Mouse (Mus musculus) left cerebral cortex, adult 8-10 months (tissue): ENCODE results near the gene Usp16. TPM values are rescaled to one million over a fixed set of nuclear protein-coding genes. Genes with fewer than 3 reads are reported as not detected.

Source experiments
- DNase-seq, 2 experiments: peaks; one replicate each; pipeline ENCODE4 v3.0.0; 2022; ENCODE audit warnings: low spot score in 2 of 2
- total RNA-seq, 4 experiments: library from RNA; stranded (reverse); gene quantifications; 2 replicates each; pipeline ENCODE4 v1.2.4; 2022

Gene Usp16
- total RNA-seq, result 10 to 100 TPM; 36.6 to 44.3 (median 43.5) TPM

GRCm38 (mm10) chr16:87454419-87455179, at the start of gene Usp16:
Usp16 (plus strand) TSS chr16:87454703.
- DNase-seq, result peak; percentile 90 to 95

DNA sequence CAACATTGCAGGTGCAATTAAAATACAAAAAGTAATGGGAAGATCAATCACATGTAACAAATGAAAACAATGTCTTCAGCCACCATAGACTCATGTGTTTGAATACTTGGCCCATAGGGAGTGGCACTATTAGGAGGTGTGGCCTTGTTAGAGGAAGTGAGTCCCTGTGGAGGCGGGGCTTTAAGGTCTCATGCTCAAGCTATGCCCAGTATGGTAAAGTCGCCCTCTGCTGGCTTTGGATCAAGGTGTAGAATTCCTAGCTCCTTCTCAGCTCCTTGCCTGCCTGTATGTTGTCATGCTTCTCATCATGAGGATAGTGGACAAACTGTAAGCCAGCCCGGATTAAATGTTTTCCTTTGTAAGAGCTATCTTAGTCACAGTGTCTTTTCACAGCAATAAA, 49.5 kb upstream of the Usp16 start:
- no peak for DNase-seq

GRCm38 (mm10) chr16:87420662-87421061, 33.8 kb upstream of the Usp16 start:
- DNase-seq, result no peak

- DNase-seq, result no peak
These were observed 27.0 kb upstream of the Usp16 start for GRCm38 (mm10) chr16:87427516-87427915.

DNA sequence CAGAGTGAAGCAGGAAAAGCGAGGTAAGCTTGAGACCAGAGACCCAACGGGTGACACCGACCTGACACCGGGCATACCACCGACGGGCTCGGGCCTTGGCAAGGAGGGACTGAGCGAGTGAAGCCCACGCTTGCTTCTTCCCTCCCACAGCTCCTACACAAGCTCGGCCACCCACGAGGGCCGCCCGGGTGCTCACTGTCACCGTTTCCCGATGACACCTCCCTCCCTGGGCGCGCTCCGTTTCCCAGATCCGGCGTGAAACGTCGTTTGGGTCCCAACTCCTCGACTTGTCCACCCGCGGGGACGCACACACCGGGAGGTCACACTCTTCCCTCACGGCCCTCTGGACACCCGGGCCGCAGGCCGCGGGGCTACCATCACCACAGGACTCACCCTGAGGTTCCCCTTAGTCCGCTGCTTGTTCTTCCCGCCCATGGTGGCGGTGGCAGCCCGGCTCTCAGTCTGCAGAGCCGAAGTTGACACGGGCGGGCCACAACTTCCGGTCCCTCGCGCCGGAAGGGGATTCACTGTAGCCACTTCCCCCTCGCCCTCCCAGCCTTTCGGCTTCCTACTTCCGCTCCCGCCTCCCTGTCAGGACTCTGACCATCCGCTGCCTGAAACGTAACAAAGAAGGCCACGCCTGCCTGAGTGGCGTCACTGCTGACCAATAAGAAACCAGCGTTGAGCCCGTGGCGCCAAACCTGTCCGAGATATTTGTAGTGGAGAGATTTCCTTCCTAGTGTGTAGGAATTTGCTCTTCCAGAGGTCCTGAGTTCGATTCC, 22.3 kb upstream of the Usp16 start, which contains the start of gene Ltn1:
Gene Ltn1, minus strand, starts transcription at position 580 of the 782 bp plus-strand sequence.
- DNase-seq, result peak; percentile 97 to 99

DNA sequence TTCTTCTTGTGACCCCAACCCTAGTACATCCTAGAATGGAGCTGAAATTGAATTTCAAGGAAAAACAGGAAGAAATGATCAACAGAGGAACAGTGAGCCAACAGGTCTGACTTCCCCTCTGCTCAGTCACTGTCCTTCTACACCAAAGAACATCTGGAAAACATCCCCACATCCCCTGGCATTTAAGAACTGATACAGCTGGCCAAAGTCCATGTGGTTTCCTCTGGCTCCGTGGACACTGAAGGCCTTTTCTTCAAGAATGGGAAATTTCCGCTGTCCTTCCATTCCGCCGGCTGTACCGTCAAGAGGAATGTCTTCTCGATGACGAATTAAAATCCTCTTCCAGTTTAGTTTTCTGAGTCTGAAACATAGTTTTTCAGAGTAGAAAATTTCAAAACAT, 20.2 kb upstream of the Usp16 start:
- no peak for DNase-seq

- DNase-seq, result no peak
These were observed 19.6 kb upstream of the Usp16 start for GRCm38 (mm10) chr16:87434946-87435345.

GRCm38 (mm10) chr16:87435411-87436205, 18.9 kb upstream of the Usp16 start:
- DNase-seq, result no peak

DNA sequence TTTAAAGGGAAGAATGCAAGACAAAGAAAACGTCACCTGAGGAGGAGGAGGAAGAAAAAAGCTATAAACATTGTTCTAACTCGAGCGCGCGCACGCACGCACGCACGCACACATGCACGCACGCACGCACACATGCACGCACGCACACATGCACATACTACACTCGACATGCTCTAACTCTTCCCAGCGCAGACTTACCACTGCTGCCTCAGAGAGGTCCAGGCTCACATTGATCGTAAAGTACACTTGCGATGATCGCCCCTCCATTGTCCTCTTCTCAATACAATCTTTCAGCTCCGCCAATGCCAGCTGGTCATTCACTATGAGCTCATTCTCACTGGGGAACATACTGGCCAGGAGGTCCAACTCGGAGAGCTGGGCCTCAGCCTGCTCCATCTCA, 17.4 kb upstream of the Usp16 start:
- DNase-seq, result no peak

DNA sequence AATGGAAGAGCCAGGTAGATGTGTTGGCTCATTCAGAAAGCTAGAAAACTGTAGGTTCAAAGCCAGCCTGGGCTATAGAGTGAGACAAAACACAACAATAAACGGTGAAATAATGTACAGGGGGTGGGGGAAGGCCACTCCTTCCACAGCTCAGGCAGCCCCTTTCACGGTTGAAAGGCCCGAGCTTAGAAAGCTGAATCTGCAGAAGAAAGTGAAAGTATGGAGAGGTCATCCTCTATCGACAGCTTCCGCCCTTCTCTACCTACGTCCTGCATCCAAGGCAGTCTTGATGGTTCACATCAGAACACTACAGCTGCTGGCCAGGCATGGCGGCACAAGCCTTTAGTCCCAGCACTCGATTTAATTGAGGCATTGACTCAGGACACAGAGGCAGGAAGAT, 15.8 kb upstream of the Usp16 start:
- no peak for DNase-seq

DNA sequence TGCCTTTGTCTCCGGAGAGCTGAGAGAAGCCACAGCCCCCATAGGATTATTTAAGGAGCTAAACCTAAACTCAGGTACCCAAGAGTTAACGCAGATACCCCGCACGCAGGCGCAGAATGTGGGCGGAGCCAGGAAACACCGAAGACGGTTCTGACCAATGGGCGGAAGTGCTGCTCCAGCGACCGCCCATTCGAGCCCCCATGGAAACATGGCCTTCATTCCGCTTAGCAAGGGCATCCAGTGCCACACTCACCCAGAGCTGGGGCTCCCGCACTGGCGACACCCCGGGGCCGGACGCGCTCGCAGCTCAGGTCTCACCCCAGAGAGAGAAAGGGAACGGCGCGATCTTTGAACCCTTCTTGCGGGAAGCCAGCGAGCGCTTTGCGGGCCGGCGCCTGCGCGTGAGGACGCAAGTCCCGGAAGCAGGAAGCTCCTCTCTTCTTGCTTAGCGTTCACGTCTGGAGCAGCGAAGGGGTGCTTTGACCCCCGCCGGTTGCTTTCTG, 14.3 kb upstream of the Usp16 start, which contains the start of gene Rwdd2b:
Gene Rwdd2b, minus strand, starts transcription at position 390 of the 503 bp plus-strand sequence.
- DNase-seq, result peak; percentile 86 to 92

GRCm38 (mm10) chr16:87441089-87441488, 13.4 kb upstream of the Usp16 start:
- no peak for DNase-seq

DNA sequence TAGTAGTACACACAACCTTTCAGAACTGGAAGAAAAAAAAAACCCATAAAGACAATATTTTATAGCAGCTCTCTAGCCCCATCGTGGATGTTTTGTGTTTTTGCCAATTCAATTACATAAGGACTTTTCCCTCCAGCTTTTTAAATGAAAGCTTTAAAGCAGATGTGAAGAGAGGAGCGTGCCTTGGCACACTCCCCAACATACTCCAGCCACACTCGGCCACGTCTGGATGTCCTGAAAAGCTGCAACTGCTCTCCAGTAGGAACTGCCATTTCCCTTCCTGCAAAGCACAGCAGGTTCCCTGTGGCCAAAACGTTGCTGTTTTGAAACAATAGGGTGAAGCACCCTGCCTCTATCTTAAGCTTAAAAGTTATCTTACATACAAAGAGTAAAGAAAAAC, 12.2 kb upstream of the Usp16 start:
- DNase-seq, result no peak

GRCm38 (mm10) chr16:87443245-87443644, 11.3 kb upstream of the Usp16 start:
- DNase-seq, result no peak

DNA sequence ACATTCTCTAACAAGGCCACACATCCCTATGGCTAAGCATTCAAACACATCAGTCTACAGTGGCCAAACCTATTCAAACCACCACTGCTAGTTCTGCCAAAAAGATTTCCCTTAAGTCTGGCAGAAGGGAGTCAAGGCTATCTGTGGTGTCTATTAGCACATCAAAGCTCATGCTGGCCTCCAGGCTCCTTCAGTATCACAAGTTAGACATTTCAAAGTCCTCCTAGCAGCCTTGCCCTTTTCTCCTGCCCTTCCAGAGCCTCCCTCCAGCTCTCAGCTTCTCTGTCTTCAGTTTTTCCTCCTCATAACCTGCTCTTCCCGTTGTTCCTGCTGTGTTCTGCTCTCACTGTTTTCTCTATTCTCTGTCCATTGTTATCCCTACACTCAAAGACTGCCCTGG, 10.4 kb upstream of the Usp16 start:
- DNase-seq, result no peak

DNA sequence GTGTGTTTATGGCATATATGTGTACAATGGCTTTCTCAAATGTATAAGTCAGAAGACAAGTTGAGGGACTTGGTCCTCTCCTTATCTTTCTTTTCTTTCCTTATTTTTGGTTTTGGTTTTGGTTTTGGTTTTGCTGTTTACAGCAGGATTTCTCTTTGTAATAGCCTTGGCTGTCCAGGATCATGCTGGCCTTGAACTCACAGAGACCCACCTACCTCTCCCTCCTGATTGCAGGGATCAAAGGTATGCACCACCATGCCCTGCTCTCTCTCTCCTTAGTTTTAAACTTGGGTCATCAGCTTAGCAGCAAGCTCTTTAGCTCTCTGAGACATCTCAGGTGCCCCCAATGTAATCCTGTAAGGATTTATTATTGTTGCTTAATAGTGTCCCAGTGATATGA, 9.4 kb upstream of the Usp16 start:
- no peak for DNase-seq

- no peak for DNase-seq
These were observed 9.0 kb upstream of the Usp16 start for GRCm38 (mm10) chr16:87445528-87445927.

GRCm38 (mm10) chr16:87453226-87453625, 1.3 kb upstream of the Usp16 start:
- DNase-seq, result no peak

DNA sequence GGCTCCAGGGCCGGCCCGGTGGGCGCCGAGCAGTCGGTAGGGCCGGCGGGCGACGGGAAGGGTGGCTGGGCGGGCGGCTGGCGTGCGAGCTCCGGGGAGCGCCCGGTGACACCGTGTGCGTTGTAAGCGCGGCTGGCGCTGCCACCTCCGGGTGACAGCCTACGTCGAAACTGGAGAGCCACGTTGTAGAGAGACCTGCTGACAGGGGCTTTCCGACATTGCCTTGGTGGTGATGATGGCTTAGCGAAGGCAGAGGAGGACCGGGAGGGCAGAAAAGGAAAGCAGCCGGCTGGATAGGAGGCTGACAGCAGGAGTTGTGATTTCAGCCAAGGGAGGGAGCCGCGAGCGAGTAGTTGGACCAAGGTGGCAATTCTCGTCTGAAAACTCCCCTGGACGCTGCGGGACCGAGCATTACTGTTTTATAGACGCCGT, 693 bp downstream of the Usp16 start:
- peak in 1 of 2 experiments; percentile 19 for DNase-seq

DNA sequence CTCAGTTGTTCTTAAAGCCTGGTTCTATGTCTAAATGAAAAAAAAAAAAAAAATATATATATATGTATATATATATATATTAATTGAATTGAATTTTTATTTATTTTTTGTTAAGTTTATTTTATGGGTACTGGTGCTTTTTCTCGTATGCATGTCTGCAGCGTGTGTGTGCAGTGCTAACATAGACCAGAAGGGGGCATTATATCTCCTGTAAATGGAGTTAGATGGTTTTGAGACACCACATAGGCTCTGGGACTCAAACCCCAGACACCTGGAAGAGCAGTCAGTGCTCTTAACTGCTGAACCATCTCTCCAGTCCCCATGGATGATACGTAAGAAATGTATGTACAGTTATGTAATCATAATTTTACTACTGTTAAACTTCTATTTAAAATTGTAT, 4.2 kb downstream of the Usp16 start:
- DNase-seq, result no peak

DNA sequence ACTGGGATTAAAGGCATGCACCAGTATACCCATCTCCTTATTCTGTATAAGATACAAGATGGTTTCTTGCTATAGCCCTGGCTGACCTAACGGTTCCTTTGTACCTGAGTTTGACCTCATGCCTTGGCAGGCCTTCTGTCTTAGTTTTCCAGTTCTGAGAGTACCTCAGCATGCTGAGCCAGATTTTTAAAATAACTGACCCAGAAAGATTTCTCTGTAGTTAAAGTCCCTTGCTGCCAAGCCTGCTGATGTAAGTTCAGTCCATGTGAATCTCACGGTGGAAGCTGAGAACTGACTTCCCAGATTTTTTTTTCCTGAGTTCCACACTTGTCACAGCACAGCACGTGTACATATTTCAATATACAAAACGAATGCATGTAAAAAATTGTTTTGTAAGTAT, 16.1 kb downstream of the Usp16 start:
- no peak for DNase-seq
